10 mouse cellular contexts compared by ENCODE assay signal in genomic region chr11:24679581-24679980, GRCm38 (mm10).
"Had no signal": no experiment of that assay in that cellular context is flagged by ENCODE, and none has a peak within 500 bp of the region (broad histone marks: within the 10 kb centered on the region; RNA-seq: fewer than 3 reads in every experiment).

No protein-coding gene starts in this region.

- DNase-seq: kidney, adult 2 months; kidney, postnatal 14 days; layer of hippocampus, postnatal 36 days; lung, embryonic 14.5 days; lung, postnatal 10 days; lung, postnatal 4 days; midbrain, embryonic 14.5 days; spleen, adult 18-20 months; thymus, adult 2 months; thymus, postnatal 25 days had no signal
